13 mouse cellular contexts compared by ENCODE assay signal in the genomic region with DNA sequence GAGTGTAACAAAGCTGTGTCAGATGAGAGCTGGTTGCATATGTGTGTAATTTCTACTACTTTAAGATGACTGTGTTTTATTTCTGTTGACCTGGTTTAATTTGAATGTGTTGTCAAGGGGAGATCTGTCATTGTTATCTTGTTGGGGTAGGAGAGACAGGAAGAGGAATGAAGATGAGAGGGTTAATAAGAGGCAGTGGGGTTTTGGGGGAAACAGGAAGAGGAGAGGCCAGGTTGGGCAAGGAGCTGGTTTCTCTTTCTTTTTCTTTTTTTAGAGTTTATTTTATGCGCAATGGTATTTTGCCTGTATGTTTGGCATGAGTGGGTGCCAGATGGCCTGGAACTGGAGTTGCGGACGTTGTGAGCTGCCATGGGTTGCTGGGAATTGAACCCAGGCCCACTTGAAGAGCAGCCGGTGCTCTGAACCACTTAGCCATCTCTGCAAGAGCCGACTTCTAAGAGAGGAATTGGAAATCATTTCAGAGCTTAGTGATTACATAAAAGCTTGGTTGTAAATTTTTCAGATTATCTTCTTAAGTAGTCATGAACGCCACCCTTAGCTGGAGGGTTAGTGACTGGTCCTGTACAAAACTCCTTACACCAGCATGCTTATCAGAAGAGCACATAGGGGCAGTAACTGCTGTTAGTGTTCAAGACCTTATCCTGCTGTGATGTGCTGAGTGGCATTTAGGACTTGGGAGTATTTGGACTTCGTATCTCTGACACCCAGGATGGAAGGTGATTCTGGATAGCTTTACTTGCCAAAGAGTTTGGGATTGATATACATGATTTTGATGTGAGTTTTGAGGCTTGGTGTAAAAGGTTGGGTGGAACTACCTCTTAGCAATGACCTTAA.
DNase-seq lines count a peak whose midpoint lies in the region; ATAC-seq and TF ChIP-seq lines count a peak whose summit lies in the region.
"Had no signal": no experiment of that assay in that cellular context is flagged by ENCODE, and none has a peak within 500 bp of the region (broad histone marks: within the 10 kb centered on the region; RNA-seq: fewer than 3 reads in every experiment).

No protein-coding gene starts in this region.

- H3K9me3 ChIP-seq in forebrain, postnatal 0 days (ENCODE audit: low read length) = no peaks in the 10 kb centered on the region
- H3K9me3 ChIP-seq in forebrain, embryonic 14.5 days (replicated peaks; ENCODE audit: control insufficient read depth, low read length) = no peaks in the 10 kb centered on the region
- H3K9me3 ChIP-seq: heart, embryonic 15.5 days had no signal

- no peaks in the 10 kb centered on the region for H3K36me3 ChIP-seq in forebrain, postnatal 0 days (ENCODE audit: insufficient read depth)
- H3K36me3 ChIP-seq in forebrain, embryonic 14.5 days (ENCODE audit: control insufficient read depth, insufficient read depth, low read length) = no peaks in the 10 kb centered on the region
- no peaks in the 10 kb centered on the region for H3K36me3 ChIP-seq in small intestine, adult 2 months (ENCODE audit: control insufficient read depth, insufficient read depth, low read length)
- H3K36me3 ChIP-seq: heart, embryonic 15.5 days had no signal

- DNase-seq in forebrain, postnatal 0 days = no peak
- no peak for DNase-seq in forebrain, embryonic 14.5 days (ENCODE audit: low spot score)
- peak; percentile 26 for DNase-seq in cerebellum, adult 11 months
- DNase-seq in induced T-regulatory cell, adult 2 months (ENCODE audit: low read depth) = peak; percentile 74
- DNase-seq in gastrocnemius, postnatal 14 days = no peak
- no peak for DNase-seq in heart, postnatal 14 days
- no peak for DNase-seq in kidney, postnatal 36 days
- DNase-seq: kidney, adult 11 months; lung, embryonic 14.5 days had no signal

- peak; percentile 51 for ATAC-seq in forebrain, postnatal 0 days
- no peak for ATAC-seq in forebrain, embryonic 14.5 days
- ATAC-seq: midbrain, embryonic 16.5 days had no signal

- no peak overlapping the region for H3K27ac ChIP-seq in forebrain, postnatal 0 days (ENCODE audit: low read depth, low read length)
- H3K27ac ChIP-seq in forebrain, embryonic 14.5 days (ENCODE audit: low read depth, low read length) = no peak overlapping the region
- peak overlapping the region; percentile 5; the same call in 1 of the 2 replicates for H3K27ac ChIP-seq in small intestine, adult 2 months (ENCODE audit: insufficient read depth, low read depth, low read length)
- H3K27ac ChIP-seq: heart, embryonic 15.5 days; left cerebral cortex, adult 2 months had no signal

- H3K4me1 ChIP-seq in forebrain, postnatal 0 days (ENCODE audit: insufficient read depth) = peaks cover 6% of the 10 kb centered on the region; the same call in 1 of the 2 replicates
- peaks cover 6% of the 10 kb centered on the region; the same call in 1 of the 2 replicates for H3K4me1 ChIP-seq in forebrain, embryonic 14.5 days (ENCODE audit: control insufficient read depth, insufficient read depth, low read length)
- peaks cover 4% of the 10 kb centered on the region; the same call in 1 of the 2 replicates for H3K4me1 ChIP-seq in small intestine, adult 2 months (ENCODE audit: control insufficient read depth, insufficient read depth, insufficient read length, low read length)

- no peaks in the 10 kb centered on the region for H3K27me3 ChIP-seq in forebrain, postnatal 0 days (ENCODE audit: insufficient read depth, low read length)
- no peaks in the 10 kb centered on the region for H3K27me3 ChIP-seq in forebrain, embryonic 14.5 days (replicated peaks; ENCODE audit: control insufficient read depth, insufficient read depth, low read length)
- H3K27me3 ChIP-seq in small intestine, adult 2 months (ENCODE audit: control insufficient read depth, insufficient read depth, low read length) = no peaks in the 10 kb centered on the region
- H3K27me3 ChIP-seq: heart, embryonic 15.5 days had no signal

- intact Hi-C loops in gastrocnemius, postnatal 14 days (cut with DNase I; ENCODE audit: low total_unique reads) = no loop called here
- intact Hi-C loops in heart, postnatal 14 days (cut with DNase I) = no loop called here

- H3K4me2 ChIP-seq in forebrain, postnatal 0 days (ENCODE audit: low read depth) = no peak overlapping the region
- no peak overlapping the region for H3K4me2 ChIP-seq in forebrain, embryonic 14.5 days (ENCODE audit: low read length)
- H3K4me2 ChIP-seq: heart, embryonic 15.5 days; lung, embryonic 14.5 days had no signal

- WGBS in forebrain, postnatal 0 days = 66% methylated on average over 7 of the region's 7 CpGs
- 85% methylated on average over 7 of the region's 7 CpGs for WGBS in forebrain, embryonic 14.5 days
- 74% methylated on average over 7 of the region's 7 CpGs for WGBS in small intestine, adult 2 months

- no peak for TF ChIP-seq POLR2A in small intestine, adult 2 months (IDR thresholded peaks at IDR 0.05; ENCODE audit: low read depth, low read length)

- H3K4me3 ChIP-seq in forebrain, postnatal 0 days (ENCODE audit: low read depth, low read length) = no peak overlapping the region
- H3K4me3 ChIP-seq in forebrain, embryonic 14.5 days (ENCODE audit: low read depth, low read length) = no peak overlapping the region
- H3K4me3 ChIP-seq in small intestine, adult 2 months (ENCODE audit: low read depth, low read length) = peak overlapping the region; percentile 12; the same call in 1 of the 2 replicates
- H3K4me3 ChIP-seq: heart, embryonic 15.5 days; left cerebral cortex, adult 2 months had no signal

- no peak overlapping the region for H3K9ac ChIP-seq in forebrain, postnatal 0 days
- no peak overlapping the region for H3K9ac ChIP-seq in forebrain, embryonic 14.5 days (ENCODE audit: low read length)
- H3K9ac ChIP-seq: heart, embryonic 15.5 days; lung, embryonic 14.5 days had no signal

- TF ChIP-seq CTCF in forebrain, postnatal 0 days (IDR thresholded peaks at IDR 0.05; ENCODE audit: low read depth) = no peak
- TF ChIP-seq CTCF in small intestine, adult 2 months (IDR thresholded peaks at IDR 0.05; ENCODE audit: extremely low read depth, insufficient read length, insufficient replicate concordance, low read depth, low read length) = no peak

Comparison
In these comparisons a context has a peak if more than half of its experiments do, and no peak if none do; other contexts are left out.
1. DNase-seq: peak in cerebellum, adult 11 months (single experiment) and induced T-regulatory cell, adult 2 months (single experiment); none in forebrain, postnatal 0 days (single experiment), forebrain, embryonic 14.5 days (single experiment), gastrocnemius, postnatal 14 days (single experiment), heart, postnatal 14 days (0 of 2) and kidney, postnatal 36 days (0 of 2).